Mouse (Mus musculus) lung, postnatal 0 days (tissue): ENCODE measurements around the gene Ccdc24. TPM values are rescaled to one million over a fixed set of nuclear protein-coding genes. Genes with fewer than 3 reads are reported as not detected.

Experiments used
- ATAC-seq: fragments of 200-750 bp; cut with Nextera tagmentation; 2 replicates; pipeline ENCODE4 v1.8.0; 2017; ENCODE audit warnings: moderate library complexity
- DNase-seq: peaks from one replicate; pipeline ENCODE4 v3.0.0-alpha.2; 2016; ENCODE audit warnings: low spot score
- H3K27ac ChIP-seq: fragments of 300-500 bp; sonication (generic); 2 replicates; pipeline ENCODE4 v1.5.1; 2014; ENCODE audit warnings: antibody characterized with exemption, mild to moderate bottlenecking, low read length, mixed read lengths
- H3K27me3 ChIP-seq: fragments of 300-500 bp; sonication (generic); replicated peaks from 2 replicates; pipeline ENCODE4 v1.6.1; 2014; ENCODE audit warnings: low read length, mixed read lengths; ENCODE audit not compliant: insufficient read depth
- H3K36me3 ChIP-seq: fragments of 300-500 bp; sonication (generic); 2 replicates; pipeline ENCODE4 v1.6.1; 2014; ENCODE audit warnings: low read length, mixed read lengths; ENCODE audit not compliant: insufficient read depth
- H3K4me1 ChIP-seq: fragments of 300-500 bp; sonication (generic); 2 replicates; pipeline ENCODE4 v1.6.1; 2014; ENCODE audit warnings: antibody characterized with exemption, low read depth, low read length, mixed read lengths; ENCODE audit not compliant: insufficient read depth
- H3K4me2 ChIP-seq: fragments of 300-500 bp; sonication (generic); replicated peaks from 2 replicates; pipeline ENCODE4 v1.6.1; 2014; ENCODE audit warnings: low read depth, mild to moderate bottlenecking, low read length, moderate library complexity, mixed read lengths
- H3K4me3 ChIP-seq: fragments of 300-500 bp; sonication (generic); 2 replicates; pipeline ENCODE4 v1.5.1; 2014; ENCODE audit warnings: low read depth, low read length
- H3K9ac ChIP-seq: fragments of 300-500 bp; sonication (generic); replicated peaks from 2 replicates; pipeline ENCODE4 v1.6.1; 2014; ENCODE audit warnings: low read depth, mild to moderate bottlenecking
- H3K9me3 ChIP-seq: fragments of 300-500 bp; sonication (generic); 2 replicates; pipeline ENCODE4 v1.6.1; 2016; ENCODE audit warnings: low read length, mixed read lengths
- CTCF ChIP-seq: IDR thresholded peaks from 2 replicates; pipeline ENCODE4 v1.5.1; 2016; ENCODE audit warnings: antibody characterized with exemption, mild to moderate bottlenecking
- EP300 ChIP-seq: IDR thresholded peaks from 2 replicates; pipeline ENCODE4 v1.6.1; 2016; ENCODE audit warnings: antibody characterized with exemption, mild to moderate bottlenecking, control low read depth
- WGBS: fragments of 180-500 bp; shearing (Covaris S2); extraction: QIAGEN DNeasy Blood & Tissue Kit; methylation state at CpG from one replicate; pipeline ENCODE4 v1.1.7; 2014; 5-methylcytosine and 5-hydroxymethylcytosine counted together
- polyA plus RNA-seq: library from polyadenylated mRNA; unstranded; fragments of >200 nt; fragmentation: Nextera tagmentation; extraction: Ambion mirVana; gene quantifications from 2 replicates; pipeline ENCODE4 v1.2.1, GENCODE M21; 2015

Gene Ccdc24
- polyA plus RNA-seq, 1 experiment from 2014 or later = 4.5 TPM

DNA sequence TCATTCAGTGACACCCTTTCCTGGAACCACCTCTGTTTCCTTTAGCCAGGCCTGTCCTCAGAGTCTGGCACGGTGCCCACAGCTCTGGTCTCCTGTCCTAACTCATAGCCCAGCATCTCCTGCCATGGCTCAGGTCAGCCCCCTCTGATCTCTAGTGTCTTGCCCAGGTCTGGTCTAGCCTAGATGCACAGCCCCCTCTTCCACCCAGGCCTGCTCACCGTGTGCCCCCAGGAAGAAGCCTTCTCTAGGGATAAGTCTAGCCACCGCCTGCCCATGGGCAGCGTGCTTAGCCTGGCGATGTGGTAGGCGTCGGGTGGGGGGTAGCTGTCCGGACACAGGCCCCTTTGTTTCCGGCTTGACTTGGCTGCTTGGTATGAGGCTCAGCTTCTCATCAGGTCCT, 17.2 kb downstream of the Ccdc24 start:
- H3K4me2 ChIP-seq = no peak overlapping the region
- no peaks in the 10 kb centered on the region for H3K36me3 ChIP-seq
- no peak for DNase-seq
- H3K9me3 ChIP-seq = no peaks in the 10 kb centered on the region
- no peak for TF ChIP-seq EP300
- no peak for TF ChIP-seq CTCF
- H3K4me3 ChIP-seq = no peak overlapping the region
- no peaks in the 10 kb centered on the region for H3K4me1 ChIP-seq
- no peak overlapping the region for H3K9ac ChIP-seq
- no peak overlapping the region for H3K27ac ChIP-seq
- no peak for ATAC-seq
- WGBS = 59% methylated on average over 9 of the region's 9 CpGs
- no peaks in the 10 kb centered on the region for H3K27me3 ChIP-seq

DNA sequence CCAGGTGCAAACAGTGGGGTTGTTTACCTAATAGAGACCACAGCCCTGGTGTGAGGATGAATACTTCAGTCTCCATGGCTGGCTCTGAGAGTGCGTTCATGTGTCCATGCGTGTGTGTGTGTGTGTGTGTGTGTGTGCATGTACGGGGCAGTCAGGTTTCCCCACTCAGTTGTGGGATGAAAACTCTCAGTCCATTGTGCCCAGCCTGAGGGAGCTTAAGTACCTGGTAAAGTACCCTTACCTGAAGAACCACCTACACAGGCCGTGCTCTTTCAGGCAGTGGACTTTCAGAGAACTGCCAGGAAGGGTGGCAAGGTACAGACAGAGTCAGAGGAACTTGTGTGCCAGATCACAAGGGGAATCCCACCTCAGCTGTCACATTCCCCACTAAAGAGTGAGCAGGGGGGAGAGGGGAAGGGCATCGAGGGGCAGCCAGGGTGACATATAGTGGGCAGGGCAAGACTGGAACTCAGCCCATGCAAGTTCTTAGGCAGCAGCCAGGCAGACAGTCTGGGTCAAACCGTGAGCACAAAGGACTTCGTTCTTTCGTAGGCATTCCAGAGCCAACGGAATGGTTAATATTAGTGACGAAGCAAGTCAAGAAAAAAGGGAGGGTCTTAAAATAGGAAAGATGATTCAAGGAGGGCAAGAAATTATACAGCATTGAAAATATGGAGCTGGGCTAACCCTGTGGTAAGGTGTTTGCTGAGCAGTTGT, 20.0 kb downstream of the Ccdc24 start:
- 60% methylated on average over 10 of the region's 10 CpGs for WGBS
- DNase-seq (peak; percentile 65), ATAC-seq (peak; percentile 71)
- Histone ChIP-seq H3K4me3 (no peak overlapping the region), H3K27ac (no peak overlapping the region), H3K9me3 (no peaks in the 10 kb centered on the region), H3K27me3 (no peaks in the 10 kb centered on the region), H3K36me3 (no peaks in the 10 kb centered on the region), H3K9ac (no peak overlapping the region), H3K4me2 (no peak overlapping the region), H3K4me1 (no peaks in the 10 kb centered on the region)
- TF ChIP-seq EP300 = no peak

DNA sequence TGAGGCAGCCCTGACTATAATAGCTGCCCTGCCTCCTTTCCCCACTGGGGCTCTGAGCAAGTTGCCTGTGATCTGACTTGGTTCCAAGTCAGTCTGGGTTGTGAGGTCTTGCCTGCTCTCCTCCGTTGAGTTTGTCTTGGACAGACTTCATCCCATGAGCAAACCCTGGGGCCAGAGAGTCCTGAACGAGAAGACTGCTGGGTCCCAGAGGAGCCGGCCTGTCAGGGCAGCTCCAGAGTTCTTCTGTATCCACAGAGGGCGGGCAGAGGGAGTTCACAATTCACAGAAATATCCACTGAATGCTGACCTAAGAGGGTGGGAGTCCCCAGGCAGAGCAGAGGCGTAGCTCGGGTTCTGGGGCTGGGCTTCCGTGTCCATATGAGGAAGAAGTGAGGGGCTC, 21.5 kb downstream of the Ccdc24 start:
- 0 out of 2 replicates have a peak, but pooled peaks cover 3% of the 10 kb centered on the region for H3K4me1 ChIP-seq
- no peaks in the 10 kb centered on the region for H3K9me3 ChIP-seq
- ATAC-seq (no peak), DNase-seq (no peak)
- H3K9ac ChIP-seq = no peak overlapping the region
- no peak overlapping the region for H3K4me3 ChIP-seq
- H3K27ac ChIP-seq = no peak overlapping the region
- no peaks in the 10 kb centered on the region for H3K27me3 ChIP-seq
- WGBS = 76% methylated on average over 7 of the region's 7 CpGs
- H3K4me2 ChIP-seq = no peak overlapping the region
- H3K36me3 ChIP-seq = no peaks in the 10 kb centered on the region
- TF ChIP-seq CTCF = no peak
- no peak for TF ChIP-seq EP300

DNA sequence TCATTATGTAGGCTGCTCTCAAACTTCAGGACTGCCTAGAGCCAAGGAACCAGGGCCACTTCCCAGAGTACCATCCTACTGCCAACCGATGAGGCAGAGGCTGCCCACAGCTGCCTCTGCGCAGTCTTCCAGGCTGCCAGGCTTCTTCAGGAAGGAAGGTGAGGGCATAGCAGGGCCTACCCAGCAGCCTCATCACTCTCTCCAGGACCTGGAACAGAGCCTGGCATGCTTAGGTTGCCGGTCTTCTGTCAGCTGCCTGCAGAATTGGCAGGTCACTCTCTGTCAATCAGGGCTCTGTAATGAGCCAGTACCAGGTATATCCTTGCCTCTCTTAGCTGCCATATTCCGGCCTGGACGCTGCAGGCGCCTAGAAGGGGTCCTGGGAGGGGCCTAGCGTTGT, 22.2 kb downstream of the Ccdc24 start:
- Histone ChIP-seq H3K9me3 (no peaks in the 10 kb centered on the region), H3K9ac (no peak overlapping the region), H3K27me3 (no peaks in the 10 kb centered on the region), H3K4me2 (no peak overlapping the region), H3K36me3 (no peaks in the 10 kb centered on the region), H3K4me1 (0 out of 2 replicates have a peak, but pooled peaks cover 3% of the 10 kb centered on the region), H3K27ac (no peak overlapping the region), H3K4me3 (no peak overlapping the region)
- ATAC-seq (no peak), DNase-seq (no peak)
- WGBS = 85% methylated on average over 7 of the region's 7 CpGs
- TF ChIP-seq CTCF (no peak), EP300 (no peak)

DNA sequence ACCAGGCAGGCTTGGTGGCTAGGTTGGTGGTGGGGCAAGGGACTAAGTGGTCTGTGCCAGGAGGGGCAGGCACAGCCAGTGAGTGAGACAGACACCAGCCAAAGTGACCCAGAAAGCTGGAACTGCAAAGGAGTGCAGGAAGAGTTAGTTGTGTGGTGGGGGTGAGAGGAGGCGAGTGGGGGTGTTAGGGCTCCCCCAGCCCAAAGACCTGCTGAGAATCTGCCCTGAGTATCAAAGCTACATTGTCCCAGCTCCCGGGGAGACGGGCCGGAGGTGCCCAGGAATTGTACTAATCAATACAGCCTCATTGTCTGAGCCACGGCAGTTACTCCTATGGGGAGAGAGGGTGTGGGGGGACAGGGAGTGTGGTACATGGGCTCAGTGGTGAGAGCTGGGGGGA, 22.9 kb downstream of the Ccdc24 start:
- TF ChIP-seq CTCF (no peak), EP300 (no peak)
- Histone ChIP-seq H3K9me3 (no peaks in the 10 kb centered on the region), H3K4me3 (no peak overlapping the region), H3K36me3 (no peaks in the 10 kb centered on the region), H3K27me3 (no peaks in the 10 kb centered on the region), H3K4me1 (0 out of 2 replicates have a peak, but pooled peaks cover 3% of the 10 kb centered on the region), H3K27ac (no peak overlapping the region), H3K9ac (no peak overlapping the region), H3K4me2 (no peak overlapping the region)
- WGBS = 85% methylated on average over 5 of the region's 5 CpGs
- ATAC-seq (no peak), DNase-seq (no peak)

DNA sequence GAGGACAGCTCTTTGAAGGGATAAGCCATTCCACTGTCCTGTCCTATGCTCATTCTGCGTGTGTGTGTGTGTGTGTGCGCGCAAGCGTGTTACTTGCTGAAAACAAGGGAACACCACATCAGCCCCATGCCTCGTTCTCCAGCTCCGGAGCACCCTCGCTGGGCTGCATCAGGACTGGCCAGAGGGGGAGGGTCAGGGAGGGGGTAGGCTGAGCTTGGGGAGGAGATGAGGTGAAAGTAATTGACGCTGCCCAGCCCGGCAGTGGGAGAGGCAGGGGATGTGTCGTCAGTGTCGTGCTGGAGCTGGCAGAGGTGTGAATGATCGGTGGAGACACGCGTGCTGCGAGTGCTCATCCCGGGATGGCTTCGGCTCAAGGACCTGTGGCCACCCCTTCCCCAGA, 23.3 kb downstream of the Ccdc24 start:
- H3K27me3 ChIP-seq = no peaks in the 10 kb centered on the region
- H3K4me1 ChIP-seq = 0 out of 2 replicates have a peak, but pooled peaks cover 3% of the 10 kb centered on the region
- ATAC-seq (no peak), DNase-seq (no peak)
- no peak overlapping the region for H3K27ac ChIP-seq
- H3K4me2 ChIP-seq = no peak overlapping the region
- TF ChIP-seq CTCF (no peak), EP300 (no peak)
- H3K36me3 ChIP-seq = no peaks in the 10 kb centered on the region
- WGBS = 59% methylated on average over 17 of the region's 17 CpGs
- no peaks in the 10 kb centered on the region for H3K9me3 ChIP-seq
- no peak overlapping the region for H3K9ac ChIP-seq
- H3K4me3 ChIP-seq = no peak overlapping the region
